In the genomic region with DNA sequence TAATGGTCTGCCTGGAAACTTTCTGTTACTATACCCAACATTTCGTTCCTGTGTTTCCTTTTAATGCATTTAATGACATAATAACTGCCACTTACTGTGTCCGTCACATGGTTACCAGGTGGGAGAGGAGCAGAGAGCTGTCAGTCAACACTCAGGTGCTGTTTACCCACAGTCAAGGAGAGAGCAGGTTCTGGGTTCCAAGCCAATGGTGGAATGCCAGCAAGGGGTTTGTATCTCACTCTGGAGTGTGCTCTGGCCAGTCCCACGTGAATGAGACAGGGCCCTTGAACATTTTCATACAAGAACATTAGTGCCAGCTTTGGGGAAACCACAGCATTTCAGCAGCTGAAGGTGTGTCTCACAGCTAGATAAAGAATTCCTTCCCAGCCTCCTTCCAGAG, we compare ENCODE assay signal across 18 mouse cellular contexts.
"Had no signal": no experiment of that assay in that cellular context is flagged by ENCODE, and none has a peak within 500 bp of the region (broad histone marks: within the 10 kb centered on the region; RNA-seq: fewer than 3 reads in every experiment).

No protein-coding gene starts in this region.

- H3K27ac ChIP-seq: liver, embryonic 13.5 days; liver, embryonic 15.5 days; lung, embryonic 15.5 days; macrophage; midbrain, embryonic 13.5 days; midbrain, embryonic 15.5 days; neural tube, embryonic 12.5 days; stomach, embryonic 15.5 days; stomach, postnatal 0 days had no signal

- H3K4me3 ChIP-seq: liver, embryonic 13.5 days; liver, embryonic 15.5 days; lung, embryonic 15.5 days; megakaryocyte, embryonic 14.5 days; midbrain, embryonic 13.5 days; midbrain, embryonic 15.5 days; neural tube, embryonic 12.5 days; stomach, embryonic 15.5 days had no signal

- H3K9ac ChIP-seq: liver, embryonic 13.5 days; liver, embryonic 15.5 days; liver, postnatal 0 days; lung, embryonic 15.5 days; midbrain, embryonic 13.5 days; midbrain, embryonic 15.5 days; neural tube, embryonic 12.5 days; stomach, embryonic 15.5 days had no signal

- H3K4me1 ChIP-seq: liver, embryonic 13.5 days; liver, embryonic 15.5 days; lung, embryonic 15.5 days; stomach, embryonic 15.5 days had no signal

- H3K36me3 ChIP-seq: liver, embryonic 13.5 days; liver, embryonic 15.5 days; lung, embryonic 15.5 days; midbrain, embryonic 13.5 days; midbrain, embryonic 15.5 days; neural tube, embryonic 12.5 days; stomach, embryonic 15.5 days had no signal

- H3K4me2 ChIP-seq: liver, embryonic 11.5 days; liver, embryonic 13.5 days; liver, embryonic 15.5 days; lung, embryonic 15.5 days; midbrain, embryonic 11.5 days; midbrain, embryonic 13.5 days; midbrain, embryonic 15.5 days; neural tube, embryonic 12.5 days; stomach, embryonic 15.5 days had no signal

- H3K27me3 ChIP-seq: liver, embryonic 13.5 days; liver, embryonic 15.5 days; lung, embryonic 15.5 days; midbrain, embryonic 13.5 days; midbrain, embryonic 15.5 days; neural tube, embryonic 12.5 days; stomach, embryonic 15.5 days had no signal

- ATAC-seq: liver, postnatal 0 days; midbrain, embryonic 13.5 days; midbrain, embryonic 15.5 days had no signal

- DNase-seq: liver; liver, embryonic 13.5 days; liver, postnatal 0 days; right cerebral cortex, postnatal 14 days; thymus, adult 2 months; thymus, postnatal 25 days; thymus, postnatal 4 days had no signal

- H3K9me3 ChIP-seq: liver, embryonic 13.5 days; liver, embryonic 15.5 days; lung, embryonic 15.5 days; megakaryocyte, embryonic 14.5 days; midbrain, embryonic 13.5 days; midbrain, embryonic 15.5 days; neural tube, embryonic 12.5 days; stomach, embryonic 15.5 days had no signal
